Mouse (Mus musculus): Measurements from ENCODE around the gene Prpf4. TPM values are rescaled to one million over a fixed set of nuclear protein-coding genes. Genes with fewer than 3 reads are reported as not detected.

Gene Prpf4
- polyA plus RNA-seq, 1 experiment from 2014 or later: 14.9 TPM

GRCm38 (mm10) chr4:62369091-62369490, 39.5 kb upstream of the Prpf4 start:
- Histone ChIP-seq H3K4me2 (no peak overlapping the region), H3K4me3 (no peak overlapping the region), H3K27me3 (replicated peaks) (no peaks in the 10 kb centered on the region), H3K4me1 (replicated peaks) (peaks cover 44% of the 10 kb centered on the region), H3K36me3 (0 out of 2 replicates have a peak, but pooled peaks cover 3% of the 10 kb centered on the region), H3K9me3 (replicated peaks) (no peaks in the 10 kb centered on the region), H3K27ac (ENCODE audit: poor library complexity, severe bottlenecking) (no peak overlapping the region), H3K9ac (no peak overlapping the region)
- WGBS: 24% methylated on average over 3 of the region's 3 CpGs
- no peak for ATAC-seq (ENCODE audit: insufficient number of reproducible peaks, low FRiP score)

GRCm38 (mm10) chr4:62372410-62372809, 36.2 kb upstream of the Prpf4 start:
- 48% methylated on average over 1 of the region's 1 CpGs for WGBS
- Histone ChIP-seq H3K36me3 (no peaks in the 10 kb centered on the region), H3K27me3 (replicated peaks) (no peaks in the 10 kb centered on the region), H3K9me3 (replicated peaks) (no peaks in the 10 kb centered on the region), H3K27ac (ENCODE audit: poor library complexity, severe bottlenecking) (no peak overlapping the region), H3K9ac (no peak overlapping the region), H3K4me3 (no peak overlapping the region), H3K4me1 (replicated peaks) (peaks cover 51% of the 10 kb centered on the region), H3K4me2 (no peak overlapping the region)
- ATAC-seq (ENCODE audit: insufficient number of reproducible peaks, low FRiP score): no peak

GRCm38 (mm10) chr4:62372818-62373520, 35.6 kb upstream of the Prpf4 start:
- 81% methylated on average over 9 of the region's 9 CpGs for WGBS
- Histone ChIP-seq H3K27me3 (replicated peaks) (no peaks in the 10 kb centered on the region), H3K4me1 (replicated peaks) (peaks cover 51% of the 10 kb centered on the region), H3K36me3 (no peaks in the 10 kb centered on the region), H3K9me3 (replicated peaks) (no peaks in the 10 kb centered on the region), H3K4me3 (no peak overlapping the region), H3K27ac (ENCODE audit: poor library complexity, severe bottlenecking) (no peak overlapping the region), H3K4me2 (no peak overlapping the region), H3K9ac (no peak overlapping the region)
- ATAC-seq (ENCODE audit: insufficient number of reproducible peaks, low FRiP score): no peak

DNA sequence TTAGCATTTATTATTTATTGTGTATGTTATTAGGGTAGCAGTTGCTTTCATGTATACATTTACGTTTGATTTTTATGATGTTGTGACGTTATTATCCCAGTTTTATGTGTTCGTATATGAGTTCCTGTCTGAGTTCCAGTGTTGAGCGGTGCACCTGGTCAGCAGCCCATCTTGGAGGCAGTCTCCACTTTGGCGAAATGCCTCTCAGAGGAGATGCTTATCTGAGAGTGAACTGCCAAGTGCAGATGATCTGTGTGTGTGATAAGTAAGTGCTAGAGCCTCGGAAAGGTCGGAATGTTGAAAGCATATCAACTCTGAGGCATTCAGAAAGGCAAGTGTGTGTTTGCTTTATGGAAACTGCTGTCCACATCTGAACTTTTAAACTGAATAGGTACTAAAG, 34.9 kb upstream of the Prpf4 start:
- ATAC-seq (ENCODE audit: insufficient number of reproducible peaks, low FRiP score): no peak
- no peaks in the 10 kb centered on the region for H3K9me3 ChIP-seq (replicated peaks)
- no peak overlapping the region for H3K9ac ChIP-seq
- WGBS: 61% methylated on average over 7 of the region's 7 CpGs
- no peaks in the 10 kb centered on the region for H3K27me3 ChIP-seq (replicated peaks)
- no peak overlapping the region for H3K27ac ChIP-seq (ENCODE audit: poor library complexity, severe bottlenecking)
- no peaks in the 10 kb centered on the region for H3K36me3 ChIP-seq
- no peak overlapping the region for H3K4me3 ChIP-seq
- peaks cover 52% of the 10 kb centered on the region for H3K4me1 ChIP-seq (replicated peaks)
- H3K4me2 ChIP-seq: no peak overlapping the region

GRCm38 (mm10) chr4:62374342-62374741, 34.3 kb upstream of the Prpf4 start:
- Histone ChIP-seq H3K27ac (ENCODE audit: poor library complexity, severe bottlenecking) (0 out of 2 replicates have a peak overlapping the region, but pooled peaks have one; percentile 6), H3K27me3 (replicated peaks) (no peaks in the 10 kb centered on the region), H3K4me2 (peak overlapping the region; percentile 25; the same call in 1 of the 2 replicates), H3K4me3 (no peak overlapping the region), H3K9me3 (replicated peaks) (no peaks in the 10 kb centered on the region), H3K4me1 (replicated peaks) (peaks cover 48% of the 10 kb centered on the region), H3K9ac (no peak overlapping the region), H3K36me3 (no peaks in the 10 kb centered on the region)
- ATAC-seq (ENCODE audit: insufficient number of reproducible peaks, low FRiP score): no peak
- 43% methylated on average over 4 of the region's 4 CpGs for WGBS

DNA sequence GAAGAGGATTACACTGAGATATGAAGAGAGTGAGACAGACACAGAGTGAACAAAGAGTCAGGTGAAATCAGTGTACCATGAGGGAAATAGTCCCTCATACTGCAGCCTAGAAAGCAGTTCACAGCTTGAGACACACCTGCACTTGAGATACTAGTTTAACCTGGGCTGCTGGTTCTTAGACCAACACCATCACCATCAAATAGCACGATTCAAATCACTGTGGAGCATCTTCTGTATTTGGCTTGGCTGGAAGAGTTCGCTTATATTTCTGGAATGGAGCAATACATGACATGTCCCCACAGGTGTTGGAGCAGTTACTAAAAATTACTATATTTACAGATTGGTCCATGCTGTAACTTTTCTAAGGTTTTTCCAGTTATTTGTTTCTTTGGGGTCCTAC, 32.5 kb upstream of the Prpf4 start:
- peaks cover 41% of the 10 kb centered on the region for H3K4me1 ChIP-seq (replicated peaks)
- no peak overlapping the region for H3K4me3 ChIP-seq
- ATAC-seq (ENCODE audit: insufficient number of reproducible peaks, low FRiP score): no peak
- H3K36me3 ChIP-seq: no peaks in the 10 kb centered on the region
- WGBS: 89% methylated on average over 2 of the region's 2 CpGs
- no peak overlapping the region for H3K4me2 ChIP-seq
- no peak overlapping the region for H3K9ac ChIP-seq
- no peaks in the 10 kb centered on the region for H3K27me3 ChIP-seq (replicated peaks)
- H3K9me3 ChIP-seq (replicated peaks): no peaks in the 10 kb centered on the region
- H3K27ac ChIP-seq (ENCODE audit: poor library complexity, severe bottlenecking): no peak overlapping the region

- Histone ChIP-seq H3K36me3 (peaks cover 7% of the 10 kb centered on the region; the same call in 1 of the 2 replicates), H3K4me2 (no peak overlapping the region), H3K4me1 (replicated peaks) (peaks cover 11% of the 10 kb centered on the region), H3K9ac (no peak overlapping the region), H3K4me3 (no peak overlapping the region), H3K27ac (ENCODE audit: poor library complexity, severe bottlenecking) (no peak overlapping the region), H3K27me3 (replicated peaks) (no peaks in the 10 kb centered on the region), H3K9me3 (replicated peaks) (no peaks in the 10 kb centered on the region)
- no peak for ATAC-seq (ENCODE audit: insufficient number of reproducible peaks, low FRiP score)
- 75% methylated on average over 9 of the region's 9 CpGs for WGBS
These were observed 28.7 kb upstream of the Prpf4 start for GRCm38 (mm10) chr4:62379724-62380381.

DNA sequence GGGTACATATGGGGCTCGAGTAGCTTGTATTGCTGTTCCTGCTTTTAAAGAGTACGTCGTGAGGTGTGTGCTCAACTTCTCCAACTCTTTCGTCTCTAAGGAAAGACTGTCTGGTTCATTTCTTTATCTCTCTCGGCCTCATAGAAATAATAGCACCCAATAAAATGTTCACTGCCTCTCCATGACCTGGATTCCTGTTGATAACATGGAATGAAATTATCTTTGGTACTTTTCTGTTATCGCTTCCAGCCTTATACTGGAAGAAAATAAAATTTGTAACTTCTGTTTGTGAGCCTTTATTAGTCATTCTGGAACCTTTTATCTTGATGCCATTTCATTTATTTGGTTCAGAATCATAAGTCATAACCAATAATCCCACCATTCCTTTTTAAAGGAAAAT, 25.4 kb upstream of the Prpf4 start:
- no peak overlapping the region for H3K27ac ChIP-seq (ENCODE audit: poor library complexity, severe bottlenecking)
- H3K4me3 ChIP-seq: no peak overlapping the region
- H3K27me3 ChIP-seq (replicated peaks): no peaks in the 10 kb centered on the region
- 85% methylated on average over 6 of the region's 6 CpGs for WGBS
- peaks cover 9% of the 10 kb centered on the region; the same call in 1 of the 2 replicates for H3K4me1 ChIP-seq (replicated peaks)
- no peaks in the 10 kb centered on the region for H3K9me3 ChIP-seq (replicated peaks)
- no peak overlapping the region for H3K9ac ChIP-seq
- no peak for ATAC-seq (ENCODE audit: insufficient number of reproducible peaks, low FRiP score)
- H3K36me3 ChIP-seq: peaks cover 30% of the 10 kb centered on the region
- H3K4me2 ChIP-seq: no peak overlapping the region

GRCm38 (mm10) chr4:62383752-62384151, 24.8 kb upstream of the Prpf4 start:
- Histone ChIP-seq H3K4me2 (no peak overlapping the region), H3K4me1 (replicated peaks) (peaks cover 6% of the 10 kb centered on the region; the same call in 1 of the 2 replicates), H3K27ac (ENCODE audit: poor library complexity, severe bottlenecking) (no peak overlapping the region), H3K9ac (no peak overlapping the region), H3K9me3 (replicated peaks) (no peaks in the 10 kb centered on the region), H3K27me3 (replicated peaks) (no peaks in the 10 kb centered on the region), H3K36me3 (peaks cover 35% of the 10 kb centered on the region), H3K4me3 (no peak overlapping the region)
- 78% methylated on average over 7 of the region's 7 CpGs for WGBS
- ATAC-seq (ENCODE audit: insufficient number of reproducible peaks, low FRiP score): no peak

DNA sequence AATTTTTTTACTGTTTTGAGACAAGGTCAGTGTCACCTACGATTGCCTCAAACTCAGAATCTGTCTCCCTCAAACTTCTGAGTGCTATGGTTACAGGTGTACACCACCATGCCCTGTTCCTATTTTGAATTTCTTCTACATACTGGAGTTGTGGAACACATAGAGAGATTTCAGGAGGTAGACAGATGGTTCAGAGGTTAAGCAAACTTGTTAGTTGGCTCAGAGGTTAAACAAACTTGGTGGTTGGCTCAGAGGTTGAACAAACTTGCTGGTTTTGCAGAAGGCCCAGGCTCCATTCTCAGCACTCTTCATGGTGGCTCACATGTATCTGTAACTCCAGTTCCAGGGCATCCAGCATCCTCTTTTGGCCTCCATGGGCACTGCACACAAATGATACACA, 24.4 kb upstream of the Prpf4 start:
- no peak overlapping the region for H3K4me3 ChIP-seq
- H3K36me3 ChIP-seq: peaks cover 38% of the 10 kb centered on the region
- no peaks in the 10 kb centered on the region for H3K9me3 ChIP-seq (replicated peaks)
- H3K9ac ChIP-seq: no peak overlapping the region
- no peak overlapping the region for H3K4me2 ChIP-seq
- ATAC-seq (ENCODE audit: insufficient number of reproducible peaks, low FRiP score): no peak
- whole genome bisulfite sequencing: 83% methylated on average over 1 of the region's 1 CpGs
- peaks cover 4% of the 10 kb centered on the region; the same call in 1 of the 2 replicates for H3K4me1 ChIP-seq (replicated peaks)
- H3K27me3 ChIP-seq (replicated peaks): no peaks in the 10 kb centered on the region
- H3K27ac ChIP-seq (ENCODE audit: poor library complexity, severe bottlenecking): no peak overlapping the region

GRCm38 (mm10) chr4:62385439-62385838, 23.2 kb upstream of the Prpf4 start:
- H3K4me2 ChIP-seq: no peak overlapping the region
- H3K4me3 ChIP-seq: no peak overlapping the region
- 89% methylated on average over 7 of the region's 7 CpGs for WGBS
- H3K27me3 ChIP-seq (replicated peaks): no peaks in the 10 kb centered on the region
- no peaks in the 10 kb centered on the region for H3K9me3 ChIP-seq (replicated peaks)
- ATAC-seq (ENCODE audit: insufficient number of reproducible peaks, low FRiP score): no peak
- no peak overlapping the region for H3K9ac ChIP-seq
- H3K27ac ChIP-seq (ENCODE audit: poor library complexity, severe bottlenecking): no peak overlapping the region
- peaks cover 49% of the 10 kb centered on the region for H3K36me3 ChIP-seq
- peaks cover 4% of the 10 kb centered on the region; the same call in 1 of the 2 replicates for H3K4me1 ChIP-seq (replicated peaks)
